Mouse (Mus musculus): Measurements from ENCODE around the gene Mum1. TPM values are rescaled to one million over a fixed set of nuclear protein-coding genes. Genes with fewer than 3 reads are reported as not detected.
"Not testable (repeated sequence)": the region's sequence is repeated elsewhere in the genome, so short reads cannot be mapped to it uniquely, and the experiment has no call there.

Gene Mum1
- total and polyA plus RNA-seq, 2 experiments from 2014 or later, result 42.4 to 45.1 TPM

GRCm38 (mm10) chr10:80204055-80204454 is 22.2 kb upstream of the Mum1 start:
- WGBS, result 8% methylated on average over 7 of the region's 7 CpGs
- ATAC-seq (ENCODE audit: low FRiP score) (no peak), DNase-seq (ENCODE audit: low spot score) (no peak)

GRCm38 (mm10) chr10:80207201-80207600 is 19.0 kb upstream of the Mum1 start:
- WGBS, result 54% methylated on average over 1 of the region's 1 CpGs
- no peak for ATAC-seq (ENCODE audit: low FRiP score)
- TF ChIP-seq CTCF (IDR thresholded peaks at IDR 0.05), result no peak
- Histone ChIP-seq H3K9me3 (ENCODE audit: low read length) (no peaks in the 10 kb centered on the region), H3K27me3 (ENCODE audit: insufficient read depth, low read length) (no peaks in the 10 kb centered on the region), H3K27ac (ENCODE audit: low read depth, low read length) (no peak overlapping the region), H3K4me3 (ENCODE audit: low read depth, low read length) (no peak overlapping the region), H3K4me1 (ENCODE audit: insufficient read depth, low read length) (peaks cover 8% of the 10 kb centered on the region), H3K36me3 (ENCODE audit: insufficient read depth, low read length) (no peaks in the 10 kb centered on the region), H3K9ac (replicated peaks; ENCODE audit: low read length, poor library complexity, severe bottlenecking) (no peak overlapping the region), H3K4me2 (ENCODE audit: low read depth, low read length, poor library complexity, severe bottlenecking) (no peak overlapping the region)
- no peak for DNase-seq (ENCODE audit: low spot score)

More at GRCm38 (mm10) chr10:80204055-80204454, 22.2 kb upstream of the Mum1 start:
- Histone ChIP-seq H3K4me2 (ENCODE audit: low read depth, low read length, poor library complexity, severe bottlenecking) (no peak overlapping the region), H3K36me3 (ENCODE audit: insufficient read depth, low read length) (no peaks in the 10 kb centered on the region), H3K27me3 (ENCODE audit: insufficient read depth, low read length) (no peaks in the 10 kb centered on the region), H3K4me1 (ENCODE audit: insufficient read depth, low read length) (peaks cover 4% of the 10 kb centered on the region), H3K4me3 (ENCODE audit: low read depth, low read length) (no peak overlapping the region), H3K9ac (replicated peaks; ENCODE audit: low read length, poor library complexity, severe bottlenecking) (no peak overlapping the region), H3K9me3 (ENCODE audit: low read length) (no peaks in the 10 kb centered on the region), H3K27ac (ENCODE audit: low read depth, low read length) (no peak overlapping the region)
- no peak for TF ChIP-seq CTCF (IDR thresholded peaks at IDR 0.05)

- Histone ChIP-seq H3K36me3 (ENCODE audit: insufficient read depth, low read length) (no peaks in the 10 kb centered on the region), H3K27me3 (ENCODE audit: insufficient read depth, low read length) (no peaks in the 10 kb centered on the region), H3K4me2 (ENCODE audit: low read depth, low read length, poor library complexity, severe bottlenecking) (no peak overlapping the region), H3K9me3 (ENCODE audit: low read length) (no peaks in the 10 kb centered on the region), H3K9ac (replicated peaks; ENCODE audit: low read length, poor library complexity, severe bottlenecking) (no peak overlapping the region), H3K27ac (ENCODE audit: low read depth, low read length) (no peak overlapping the region), H3K4me3 (ENCODE audit: low read depth, low read length) (no peak overlapping the region), H3K4me1 (ENCODE audit: insufficient read depth, low read length) (peaks cover 8% of the 10 kb centered on the region)
- TF ChIP-seq CTCF (IDR thresholded peaks at IDR 0.05), result no peak
- DNase-seq (ENCODE audit: low spot score), result peak; percentile 5
- 34% methylated on average over 10 of the region's 10 CpGs for WGBS
- no peak for ATAC-seq (ENCODE audit: low FRiP score)
These were observed 18.6 kb upstream of the Mum1 start for GRCm38 (mm10) chr10:80207676-80208075.

- TF ChIP-seq CTCF (IDR thresholded peaks at IDR 0.05), result no peak
- no peak for DNase-seq (ENCODE audit: low spot score)
- no peak for ATAC-seq (ENCODE audit: low FRiP score)
- WGBS, result 43% methylated on average over 4 of the region's 4 CpGs
- Histone ChIP-seq H3K4me3 (ENCODE audit: low read depth, low read length) (no peak overlapping the region), H3K4me2 (ENCODE audit: low read depth, low read length, poor library complexity, severe bottlenecking) (no peak overlapping the region), H3K36me3 (ENCODE audit: insufficient read depth, low read length) (no peaks in the 10 kb centered on the region), H3K9ac (replicated peaks; ENCODE audit: low read length, poor library complexity, severe bottlenecking) (no peak overlapping the region), H3K9me3 (ENCODE audit: low read length) (no peaks in the 10 kb centered on the region), H3K4me1 (ENCODE audit: insufficient read depth, low read length) (peaks cover 8% of the 10 kb centered on the region), H3K27ac (ENCODE audit: low read depth, low read length) (no peak overlapping the region), H3K27me3 (ENCODE audit: insufficient read depth, low read length) (no peaks in the 10 kb centered on the region)
These were observed 18.0 kb upstream of the Mum1 start for GRCm38 (mm10) chr10:80208248-80208647.

GRCm38 (mm10) chr10:80208841-80209371 is 17.3 kb upstream of the Mum1 start:
- Histone ChIP-seq H3K27me3 (ENCODE audit: insufficient read depth, low read length) (no peaks in the 10 kb centered on the region), H3K4me3 (ENCODE audit: low read depth, low read length) (no peak overlapping the region), H3K9me3 (ENCODE audit: low read length) (no peaks in the 10 kb centered on the region), H3K9ac (replicated peaks; ENCODE audit: low read length, poor library complexity, severe bottlenecking) (peak overlapping the region; percentile 44; the same call in 1 of the 2 replicates), H3K27ac (ENCODE audit: low read depth, low read length) (peak overlapping the region; percentile 72), H3K4me1 (ENCODE audit: insufficient read depth, low read length) (peaks cover 8% of the 10 kb centered on the region), H3K36me3 (ENCODE audit: insufficient read depth, low read length) (no peaks in the 10 kb centered on the region), H3K4me2 (ENCODE audit: low read depth, low read length, poor library complexity, severe bottlenecking) (peak overlapping the region; percentile 20; the same call in 1 of the 2 replicates)
- ATAC-seq (ENCODE audit: low FRiP score), result peak; percentile 32; the same call in 1 of the 2 replicates
- peak; percentile 66 for DNase-seq (ENCODE audit: low spot score)
- 5% methylated on average over 24 of the region's 24 CpGs for WGBS
- no peak for TF ChIP-seq CTCF (IDR thresholded peaks at IDR 0.05)

GRCm38 (mm10) chr10:80211547-80212103 is 14.6 kb upstream of the Mum1 start:
- H3K4me2 ChIP-seq (ENCODE audit: low read depth, low read length, poor library complexity, severe bottlenecking); DNase-seq (ENCODE audit: low spot score); H3K9ac ChIP-seq (replicated peaks; ENCODE audit: low read length, poor library complexity, severe bottlenecking); H3K36me3 ChIP-seq (ENCODE audit: insufficient read depth, low read length); ATAC-seq (ENCODE audit: low FRiP score); H3K27ac ChIP-seq (ENCODE audit: low read depth, low read length); H3K4me3 ChIP-seq (ENCODE audit: low read depth, low read length); H3K27me3 ChIP-seq (ENCODE audit: insufficient read depth, low read length); H3K9me3 ChIP-seq (ENCODE audit: low read length); H3K4me1 ChIP-seq (ENCODE audit: insufficient read depth, low read length): not testable (repeated sequence)
- 78% methylated on average over 7 of the region's 7 CpGs for WGBS
